Mouse (Mus musculus): Measurements from ENCODE around the gene Rps24. TPM values are rescaled to one million over a fixed set of nuclear protein-coding genes. Genes with fewer than 3 reads are reported as not detected.
A peak's percentile ranks its signal among the peaks of the same experiment; 100 is the strongest.

Rps24 gene
- total RNA-seq, 2 experiments from 2014 or later: 5,024 to 5,450 TPM

GRCm38 (mm10) chr14:24510218-24510617, 23.3 kb downstream of the Rps24 start:
- ATAC-seq (replicated peaks; ENCODE audit: poor library complexity, severe bottlenecking): no peak

- 0 out of 2 replicates have a peak, but pooled peaks have one; percentile 7 for ATAC-seq (replicated peaks; ENCODE audit: poor library complexity, severe bottlenecking)
These were observed 23.8 kb downstream of the Rps24 start for GRCm38 (mm10) chr14:24510679-24511078.

- no peak for ATAC-seq (replicated peaks; ENCODE audit: poor library complexity, severe bottlenecking)
These were observed 25.7 kb downstream of the Rps24 start for GRCm38 (mm10) chr14:24512527-24513161.

- ATAC-seq (replicated peaks; ENCODE audit: poor library complexity, severe bottlenecking): no peak
These were observed 34.7 kb downstream of the Rps24 start for GRCm38 (mm10) chr14:24521597-24521996.

- no peak for ATAC-seq (replicated peaks; ENCODE audit: poor library complexity, severe bottlenecking)
These were observed 38.2 kb downstream of the Rps24 start for GRCm38 (mm10) chr14:24525137-24525536.

GRCm38 (mm10) chr14:24525677-24526415, 38.9 kb downstream of the Rps24 start:
- no peak for ATAC-seq (replicated peaks; ENCODE audit: poor library complexity, severe bottlenecking)

- ATAC-seq (replicated peaks; ENCODE audit: poor library complexity, severe bottlenecking): no peak
These were observed 39.5 kb downstream of the Rps24 start for GRCm38 (mm10) chr14:24526440-24526839.

GRCm38 (mm10) chr14:24530228-24530627, 43.3 kb downstream of the Rps24 start:
- no peak for ATAC-seq (replicated peaks; ENCODE audit: poor library complexity, severe bottlenecking)

- no peak for ATAC-seq (replicated peaks; ENCODE audit: poor library complexity, severe bottlenecking)
These were observed 48.1 kb downstream of the Rps24 start for GRCm38 (mm10) chr14:24534865-24535545.

- no peak for ATAC-seq (replicated peaks; ENCODE audit: poor library complexity, severe bottlenecking)
These were observed 56.0 kb downstream of the Rps24 start for GRCm38 (mm10) chr14:24542901-24543300.

- no peak for ATAC-seq (replicated peaks; ENCODE audit: poor library complexity, severe bottlenecking)
These were observed 57.1 kb downstream of the Rps24 start for GRCm38 (mm10) chr14:24544057-24544456.

Other genes starting within 250 kb of the Rps24 start
- not detected in 2 replicates for gene Dlg5, start 241.2 kb upstream of the Rps24 start, total RNA-seq (2014; fragmentation: Nextera tagmentation)
- not detected in 2 replicates for gene Dlg5, start 241.2 kb upstream of the Rps24 start, total RNA-seq (2017)
- not detected in 2 replicates for gene E330034G19Rik, start 193.9 kb upstream of the Rps24 start, total RNA-seq (2014; fragmentation: Nextera tagmentation)
- not detected in 2 replicates for gene E330034G19Rik, start 193.9 kb upstream of the Rps24 start, total RNA-seq (2017)
- gene Polr3a, start 67 bp upstream of the Rps24 start, total RNA-seq (2014; fragmentation: Nextera tagmentation): 18.9 and 35.8 TPM in 2 replicates
- 14.3 and 16.0 TPM in 2 replicates for gene Polr3a, start 67 bp upstream of the Rps24 start, total RNA-seq (2017)